Mouse (Mus musculus) layer of hippocampus, postnatal 36 days (tissue): ENCODE measurements at regions not wholly inside any gene's neighbourhood (a gene's known extent, or its start where the extent isn't known, plus 50 kb on each side); places are given as distances from the start of the nearest gene placed in this dataset.

Experiments used
- DNase-seq, 2 experiments: peaks; one replicate each; pipeline ENCODE4 v3.0.0; 2022

GRCm38 (mm10) chr2:12614345-12614744, 195.1 kb upstream of the Mindy3 start:
- DNase-seq: no peak

GRCm38 (mm10) chr2:12613858-12614257, 194.6 kb upstream of the Mindy3 start:
- DNase-seq: no peak

GRCm38 (mm10) chr2:12582566-12582965, 163.3 kb upstream of the Mindy3 start:
- DNase-seq: peak in 1 of 2 experiments; percentile 3

GRCm38 (mm10) chr2:12557736-12558135, 138.5 kb upstream of the Mindy3 start:
- no peak for DNase-seq

GRCm38 (mm10) chr2:12522411-12522810, 103.1 kb upstream of the Mindy3 start:
- no peak for DNase-seq

- no peak for DNase-seq
Observed at GRCm38 (mm10) chr2:12521744-12522143, 102.5 kb upstream of the Mindy3 start.

- no peak for DNase-seq
Observed at GRCm38 (mm10) chr2:12492369-12492768, 73.1 kb upstream of the Mindy3 start.

GRCm38 (mm10) chr2:12469440-12470339, 50.4 kb upstream of the Mindy3 start:
- DNase-seq: no peak
